Mouse (Mus musculus): ENCODE measurements around the gene Wnk4.

The Wnk4 gene

GRCm38 (mm10) chr11:101232010-101232839 is 28.1 kb upstream of the Wnk4 start:
- peak; percentile 96; the same call in 1 of the 2 replicates for TF ChIP-seq GATA4 (IDR thresholded peaks at IDR 0.05; ENCODE audit: insufficient replicate concordance, low read length)

- no peak for TF ChIP-seq GATA4 (IDR thresholded peaks at IDR 0.05; ENCODE audit: insufficient replicate concordance, low read length)
Measured at GRCm38 (mm10) chr11:101233240-101233639, 27.1 kb upstream of the Wnk4 start.

DNA sequence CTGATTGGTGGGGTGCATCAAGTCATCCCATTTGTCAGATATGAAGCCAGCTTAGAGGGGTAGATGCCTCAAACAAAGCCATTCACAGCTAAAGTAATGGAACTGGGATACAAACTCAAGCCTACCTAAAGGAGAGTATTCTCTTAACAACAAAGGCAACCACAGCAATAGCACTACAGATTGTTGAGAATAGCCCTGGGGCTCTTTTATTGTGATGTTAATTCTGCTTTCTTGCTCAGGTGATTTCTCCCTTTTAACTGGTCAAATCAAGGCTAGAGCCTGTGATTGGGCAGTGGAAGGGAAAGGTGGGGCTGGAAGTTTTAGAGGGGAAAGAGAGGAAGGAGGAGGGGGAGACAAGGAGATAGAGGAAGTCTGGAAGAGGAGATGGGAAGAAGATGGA is 26.2 kb upstream of the Wnk4 start:
- no peak for TF ChIP-seq GATA4 (IDR thresholded peaks at IDR 0.05; ENCODE audit: insufficient replicate concordance, low read length)

GRCm38 (mm10) chr11:101235429-101235828 is 24.9 kb upstream of the Wnk4 start:
- TF ChIP-seq GATA4 (IDR thresholded peaks at IDR 0.05; ENCODE audit: insufficient replicate concordance, low read length): no peak

DNA sequence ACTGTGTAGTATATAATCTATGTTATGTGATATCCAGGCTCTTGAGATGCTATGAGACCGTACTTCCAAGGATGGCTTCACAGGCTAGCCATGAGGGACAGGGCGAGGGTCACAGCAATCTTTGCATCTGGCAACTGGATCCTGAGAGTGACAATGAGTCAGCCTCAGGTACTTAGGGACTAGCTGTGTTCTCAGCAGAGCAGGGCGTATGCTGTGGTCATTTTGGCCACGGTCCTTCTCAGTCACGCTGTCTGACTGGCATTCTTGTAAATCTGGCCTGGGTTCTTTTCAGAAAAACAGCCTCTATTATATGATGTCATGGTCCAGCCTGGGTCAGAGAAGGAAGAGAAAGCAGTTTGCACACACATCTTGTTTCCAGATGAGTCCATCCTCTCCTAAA is 23.6 kb upstream of the Wnk4 start:
- TF ChIP-seq GATA4 (IDR thresholded peaks at IDR 0.05; ENCODE audit: insufficient replicate concordance, low read length): no peak

DNA sequence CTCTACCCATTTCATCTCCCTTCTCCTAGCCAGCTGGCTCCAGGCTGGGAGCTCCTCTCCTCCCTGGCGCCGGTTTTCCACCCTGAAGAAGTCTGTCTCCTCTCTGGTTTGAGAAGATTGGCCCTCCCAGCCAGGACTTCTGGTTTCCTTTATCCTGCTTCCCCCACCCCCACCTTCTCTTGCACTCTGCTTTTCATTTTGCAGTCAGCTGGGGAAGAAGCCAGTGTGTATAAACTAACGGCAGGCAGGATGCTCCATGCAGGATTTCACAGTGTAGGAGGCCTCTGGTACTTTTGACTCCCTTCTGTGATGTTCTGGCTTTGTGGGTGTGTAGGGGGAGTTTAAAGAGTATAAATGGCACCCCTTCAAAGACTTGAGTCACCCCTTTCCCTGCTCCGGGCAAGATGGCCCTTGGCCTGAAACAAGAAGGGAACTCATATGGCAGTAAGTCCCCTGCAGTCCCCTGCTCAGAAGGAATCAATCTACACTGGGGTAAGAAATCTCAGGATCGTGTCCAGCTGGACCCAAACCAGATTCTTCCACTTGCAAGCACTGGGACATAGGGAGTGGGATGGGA is 22.2 kb upstream of the Wnk4 start:
- no peak for TF ChIP-seq GATA4 (IDR thresholded peaks at IDR 0.05; ENCODE audit: insufficient replicate concordance, low read length)

GRCm38 (mm10) chr11:101245071-101245470 is 15.3 kb upstream of the Wnk4 start:
- no peak for TF ChIP-seq GATA4 (IDR thresholded peaks at IDR 0.05; ENCODE audit: insufficient replicate concordance, low read length)

DNA sequence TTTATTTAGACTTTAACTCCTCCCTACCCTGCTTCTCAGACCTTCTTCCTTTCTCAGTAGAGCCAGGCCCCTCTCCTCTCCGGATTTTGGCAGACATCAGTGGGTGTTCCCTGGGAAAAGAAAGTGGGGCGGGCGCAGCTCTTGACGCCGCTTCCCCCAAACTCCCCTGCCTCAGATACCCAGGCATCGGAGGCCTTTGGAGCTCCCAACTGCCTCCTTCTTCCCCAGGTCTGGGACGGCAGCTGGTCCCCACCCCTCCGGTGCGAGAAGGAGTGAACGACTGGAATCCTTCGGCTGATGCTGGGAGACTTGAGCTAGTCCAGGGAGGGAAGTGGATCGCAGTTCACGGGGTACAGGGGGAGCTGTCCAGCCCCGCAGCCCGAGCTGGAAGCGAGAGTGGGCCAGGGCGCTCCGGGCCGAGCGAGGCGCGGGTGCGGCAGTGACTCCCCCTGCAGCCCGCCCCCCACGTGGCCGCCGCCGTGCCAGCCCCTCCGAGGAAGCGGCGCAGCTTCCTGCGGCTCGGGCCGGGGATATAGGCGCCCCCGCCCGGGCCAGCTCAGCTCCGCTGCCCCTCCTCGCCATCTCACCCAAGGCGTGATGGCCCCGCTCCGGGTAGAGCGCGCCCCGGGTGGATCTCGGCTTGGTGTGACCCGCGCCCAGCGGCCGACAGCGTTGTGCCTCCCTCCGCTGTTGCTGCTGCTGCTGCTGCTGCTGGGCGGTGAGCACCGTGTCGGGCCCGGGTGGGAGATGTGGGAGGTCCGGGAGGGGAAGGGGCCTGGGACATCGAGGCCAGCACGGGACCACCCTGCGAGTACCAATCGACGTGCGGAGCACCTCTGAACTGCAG is 14.3 kb upstream of the Wnk4 start, which contains the start of gene Ramp2:
Gene Ramp2 (plus strand): TSS at position 174 of the 847 bp plus-strand sequence.
- no peak for TF ChIP-seq GATA4 (IDR thresholded peaks at IDR 0.05; ENCODE audit: insufficient replicate concordance, low read length)

DNA sequence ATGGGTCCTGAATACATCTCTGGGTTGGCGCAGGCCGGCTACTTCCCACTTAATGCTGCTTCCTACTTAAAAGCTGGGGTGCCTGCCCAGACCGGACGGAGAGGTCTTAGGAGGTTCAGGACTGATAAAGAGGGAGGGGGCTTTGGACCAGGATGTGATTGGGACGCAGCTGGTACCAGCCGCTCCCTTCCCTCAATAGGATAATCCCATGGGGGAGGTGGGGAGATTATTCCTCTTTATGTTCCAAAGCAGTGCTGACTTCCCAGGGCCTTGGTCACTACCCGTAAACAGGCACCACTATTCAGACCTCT is 13.7 kb upstream of the Wnk4 start:
- TF ChIP-seq GATA4 (IDR thresholded peaks at IDR 0.05; ENCODE audit: insufficient replicate concordance, low read length): peak; percentile 84; the same call in 1 of the 2 replicates

DNA sequence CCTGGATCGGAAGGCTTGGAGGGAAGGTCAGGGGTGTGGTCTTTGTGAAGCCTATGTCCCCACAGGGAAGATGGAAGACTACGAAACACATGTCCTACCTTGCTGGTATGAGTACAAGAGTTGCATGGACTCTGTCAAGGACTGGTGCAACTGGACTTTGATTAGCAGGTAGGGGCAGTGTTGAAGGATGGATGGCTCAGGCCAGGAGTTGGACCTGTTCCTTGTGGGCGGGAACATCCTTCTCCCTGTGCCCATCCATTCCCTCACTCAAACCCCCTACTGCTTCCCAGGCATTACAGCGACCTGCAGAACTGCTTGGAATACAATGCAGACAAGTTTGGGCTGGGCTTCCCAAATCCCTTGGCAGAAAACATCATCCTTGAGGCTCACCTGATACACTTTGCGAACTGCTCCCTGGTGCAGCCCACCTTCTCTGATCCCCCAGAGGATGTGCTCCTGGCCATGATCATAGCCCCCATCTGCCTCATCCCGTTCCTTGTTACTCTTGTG is 12.8 kb upstream of the Wnk4 start:
- no peak for TF ChIP-seq GATA4 (IDR thresholded peaks at IDR 0.05; ENCODE audit: insufficient replicate concordance, low read length)

DNA sequence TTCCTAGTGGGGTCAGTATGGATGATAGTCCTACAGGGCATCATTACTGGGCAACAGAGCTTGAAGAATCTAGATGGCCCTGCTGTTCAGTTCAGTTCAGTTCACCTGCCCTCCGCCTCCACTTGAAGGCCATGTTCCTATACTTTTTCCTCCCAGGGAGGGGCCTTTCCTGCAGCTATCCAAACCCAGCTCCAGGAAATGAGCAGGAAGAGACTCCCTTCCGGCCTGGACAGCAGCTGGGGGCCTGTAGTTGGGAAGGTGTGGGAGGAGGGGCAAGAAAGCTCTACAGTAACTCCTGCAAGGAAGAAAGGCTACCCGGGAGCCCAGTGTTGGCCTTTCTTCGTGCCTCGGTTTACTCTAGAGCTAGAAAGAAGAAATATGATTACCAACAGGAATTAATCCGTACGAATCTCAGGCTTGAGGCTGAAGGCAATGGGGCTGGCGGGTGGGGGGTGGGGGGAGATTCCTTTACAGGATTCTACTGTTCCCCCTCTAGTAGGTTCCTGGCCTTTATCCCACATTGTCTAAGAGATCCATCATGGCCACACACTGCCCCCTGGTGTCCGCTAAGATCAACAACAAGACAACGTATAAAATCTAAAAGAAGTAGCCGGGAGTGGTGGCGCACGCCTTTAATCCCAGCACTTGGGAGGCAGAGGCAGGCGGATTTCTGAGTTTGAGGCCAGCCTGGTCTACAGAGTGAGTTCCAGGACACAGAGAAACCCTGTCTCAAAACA is 11.9 kb upstream of the Wnk4 start:
- TF ChIP-seq GATA4 (IDR thresholded peaks at IDR 0.05; ENCODE audit: insufficient replicate concordance, low read length): no peak

GRCm38 (mm10) chr11:101251031-101251430 is 9.3 kb upstream of the Wnk4 start:
- TF ChIP-seq GATA4 (IDR thresholded peaks at IDR 0.05; ENCODE audit: insufficient replicate concordance, low read length): no peak

DNA sequence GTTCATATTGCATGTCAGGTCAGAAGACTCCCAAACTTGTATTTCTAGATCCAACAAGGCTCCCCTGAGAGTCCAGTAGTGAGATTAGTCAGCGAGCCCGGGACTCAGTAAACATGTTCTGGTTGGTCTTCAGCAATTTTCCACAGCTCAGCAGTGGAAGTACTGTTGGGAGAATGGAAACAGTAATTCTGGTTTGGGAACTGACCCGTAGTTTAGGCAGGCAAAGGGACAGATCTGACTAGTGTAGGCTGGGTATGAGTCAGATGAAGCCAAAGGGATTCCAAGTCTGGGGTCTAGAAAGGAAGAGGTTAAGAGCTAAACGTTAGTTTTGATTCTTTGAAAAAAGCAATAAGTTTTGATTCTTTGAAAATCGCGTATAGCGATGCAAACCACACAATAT is 7.4 kb upstream of the Wnk4 start:
- no peak for TF ChIP-seq GATA4 (IDR thresholded peaks at IDR 0.05; ENCODE audit: insufficient replicate concordance, low read length)

DNA sequence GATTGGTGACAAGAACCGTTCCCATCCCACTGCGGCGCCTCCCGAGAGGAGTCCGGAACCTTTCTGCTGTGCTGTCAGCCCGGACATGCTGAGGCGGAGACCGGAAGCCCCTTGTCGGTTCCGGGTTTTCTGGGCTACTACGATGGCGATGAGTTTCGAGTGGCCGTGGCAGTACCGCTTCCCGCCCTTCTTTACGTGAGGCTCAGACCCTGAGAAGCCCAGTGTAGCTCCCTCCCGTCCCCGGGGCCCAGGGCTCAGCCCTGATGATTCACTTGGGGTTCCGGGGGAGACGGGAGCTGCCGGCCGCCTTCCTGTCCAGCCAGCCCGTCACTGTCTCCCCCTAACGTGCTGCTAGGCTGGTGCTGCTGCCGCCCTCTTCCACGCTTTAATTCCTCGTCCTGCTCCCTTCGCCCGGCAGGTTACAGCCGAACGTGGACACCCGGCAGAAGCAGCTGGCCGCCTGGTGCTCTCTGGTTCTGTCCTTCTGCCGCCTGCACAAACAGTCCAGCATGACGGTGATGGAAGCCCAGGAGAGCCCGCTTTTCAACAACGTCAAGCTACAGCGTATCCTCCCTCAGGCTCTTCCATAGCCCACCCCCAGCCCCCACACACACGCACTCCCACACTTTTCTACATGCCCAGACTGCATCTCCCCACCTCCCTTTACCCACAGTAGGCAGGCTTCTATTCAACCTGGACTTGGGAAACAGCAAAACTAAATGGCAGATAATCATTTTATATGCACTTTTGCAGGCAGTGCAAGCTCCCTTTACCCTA is 6.6 kb upstream of the Wnk4 start, which contains the start of gene Vps25:
Gene Vps25 (plus strand): TSS at position 95 of the 777 bp plus-strand sequence.
- no peak; the same call in 1 of the 2 replicates for TF ChIP-seq GATA4 (IDR thresholded peaks at IDR 0.05; ENCODE audit: insufficient replicate concordance, low read length)

Data from liver, adult (tissue).